Mouse (Mus musculus) E14TG2a.4 (cell line): ENCODE measurements around the gene Gm10130.
"Not testable (repeated sequence)": the region's sequence is repeated elsewhere in the genome, so short reads cannot be mapped to it uniquely, and the experiment has no call there.

Source experiments
- CTCF ChIP-seq: conservative IDR thresholded peaks from 2 replicates; pipeline ENCODE4 v1.5.1; 2014; ENCODE audit warnings: low read length
- POU5F1 ChIP-seq: IDR thresholded peaks from 2 replicates; pipeline ENCODE4 v1.6.1; 2014; ENCODE audit warnings: low read length, borderline replicate concordance

DNA sequence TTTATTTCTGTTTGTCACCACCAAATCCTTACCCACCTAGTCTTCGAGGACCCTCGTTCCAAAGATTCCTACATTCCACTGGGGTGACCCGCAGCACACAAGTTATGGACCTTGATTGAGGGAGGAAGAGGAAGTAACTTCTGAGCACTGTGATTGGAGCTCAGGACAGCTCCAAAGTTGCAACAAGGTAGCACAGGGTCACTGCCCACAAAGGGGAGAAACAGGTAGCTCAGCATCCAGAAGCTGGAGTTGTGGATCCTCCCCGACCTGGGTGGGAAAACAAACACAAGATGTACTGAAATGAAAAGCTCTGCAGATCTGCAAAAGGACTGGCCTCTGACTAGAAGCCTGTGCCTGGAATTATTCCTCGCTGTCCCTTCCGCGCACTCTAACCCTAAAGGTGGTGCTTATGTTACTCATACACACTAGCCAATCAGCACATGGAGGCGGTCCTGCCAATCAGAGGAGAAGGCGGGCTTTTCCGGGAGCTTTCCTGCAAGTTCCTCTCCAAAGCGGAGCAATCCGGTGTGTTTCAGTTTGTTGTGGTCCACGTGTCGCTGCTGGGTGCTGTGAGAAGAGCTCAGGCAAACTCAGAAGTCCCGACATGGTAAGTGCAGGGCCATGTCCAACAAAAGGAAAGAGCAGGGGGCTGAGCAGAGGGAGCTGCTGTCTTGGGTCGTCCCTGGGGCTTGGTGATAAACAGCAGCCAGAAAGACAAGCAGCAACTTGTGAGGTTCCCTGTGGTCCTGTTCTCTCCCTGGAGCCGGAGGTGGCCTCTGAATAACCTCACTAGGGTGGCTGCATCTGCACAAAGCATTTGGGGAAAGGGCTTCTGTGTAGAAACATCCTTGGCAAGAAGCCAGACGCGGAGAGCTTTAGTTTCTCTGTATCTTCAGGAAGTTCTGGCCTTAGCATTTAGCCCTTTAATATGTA, 12.3 kb upstream of the Gm10130 start:
- TF ChIP-seq CTCF, POU5F1: not testable (repeated sequence)
